Mouse (Mus musculus) monocyte, adult 2 months (primary cell): ENCODE data around the gene Icam5.
"Not testable (repeated sequence)": the region's sequence is repeated elsewhere in the genome, so short reads cannot be mapped to it uniquely, and the experiment has no call there.

Experiments
- DNase-seq, 2 experiments: peaks; one replicate each; pipeline ENCODE4 v3.0.0; 2022; ENCODE audit warnings: low spot score in 2 of 2, low read depth in 1 of 2

Gene Icam5

DNA sequence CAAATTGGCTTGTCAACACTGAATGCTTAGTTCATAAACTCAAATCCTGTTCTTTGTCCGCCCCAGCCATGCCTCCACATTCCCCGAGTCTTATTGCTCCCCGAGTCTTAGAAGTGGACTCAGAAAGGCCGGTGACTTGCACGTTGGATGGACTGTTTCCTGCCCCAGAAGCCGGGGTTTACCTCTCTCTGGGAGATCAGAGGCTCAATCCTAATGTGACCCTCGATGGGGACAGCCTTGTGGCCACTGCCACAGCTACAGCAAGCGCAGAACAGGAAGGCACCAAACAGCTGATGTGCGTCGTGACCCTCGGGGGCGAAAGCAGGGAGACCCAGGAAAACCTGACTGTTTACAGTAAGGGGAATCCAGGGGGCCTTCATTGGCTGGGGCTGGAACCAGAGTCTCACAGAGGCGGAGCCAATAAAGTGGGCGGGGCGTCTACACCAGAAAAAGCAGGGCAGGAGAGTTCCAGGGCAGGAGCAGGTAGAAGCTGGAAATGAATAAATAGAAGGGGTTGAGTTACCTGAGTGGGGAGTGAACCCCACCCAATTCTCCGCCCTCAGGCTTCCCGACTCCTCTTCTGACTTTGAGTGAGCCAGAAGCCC, 2.7 kb downstream of the Icam5 start:
- DNase-seq: no peak

DNA sequence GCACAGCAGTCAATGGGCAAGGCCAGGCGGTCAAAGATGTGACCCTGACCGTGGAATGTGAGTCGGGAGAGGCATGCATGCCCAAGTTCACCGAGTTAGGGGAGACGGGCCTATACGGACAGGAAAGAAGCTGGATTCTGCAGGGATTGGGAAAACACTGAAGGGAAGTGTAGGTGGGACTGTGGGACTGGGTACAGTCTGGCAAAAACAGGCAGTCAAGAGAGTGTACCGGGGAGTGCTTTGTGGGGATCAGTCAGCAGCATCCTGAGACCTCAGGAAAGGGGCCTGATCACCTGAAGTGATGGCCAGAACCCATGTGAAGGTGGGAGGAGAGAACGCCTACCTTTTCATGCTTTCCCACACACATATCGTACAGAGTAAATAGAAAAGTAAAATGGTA, 3.7 kb downstream of the Icam5 start:
- no peak for DNase-seq

DNA sequence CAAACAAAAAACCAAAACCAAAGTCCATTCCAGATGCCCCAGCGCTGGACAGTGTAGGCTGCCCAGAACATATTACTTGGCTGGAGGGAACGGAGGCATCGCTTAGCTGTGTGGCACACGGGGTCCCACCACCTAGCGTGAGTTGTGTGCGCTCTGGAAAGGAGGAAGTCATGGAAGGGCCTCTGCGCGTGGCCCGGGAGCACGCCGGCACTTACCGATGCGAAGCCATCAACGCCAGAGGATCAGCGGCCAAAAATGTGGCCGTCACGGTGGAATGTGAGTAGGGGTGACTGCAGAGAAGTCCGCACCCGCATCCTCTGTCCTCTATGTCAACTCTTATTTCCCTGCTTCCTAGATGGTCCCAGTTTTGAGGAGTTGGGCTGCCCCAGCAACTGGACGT, 4.3 kb downstream of the Icam5 start:
- no peak for DNase-seq

DNA sequence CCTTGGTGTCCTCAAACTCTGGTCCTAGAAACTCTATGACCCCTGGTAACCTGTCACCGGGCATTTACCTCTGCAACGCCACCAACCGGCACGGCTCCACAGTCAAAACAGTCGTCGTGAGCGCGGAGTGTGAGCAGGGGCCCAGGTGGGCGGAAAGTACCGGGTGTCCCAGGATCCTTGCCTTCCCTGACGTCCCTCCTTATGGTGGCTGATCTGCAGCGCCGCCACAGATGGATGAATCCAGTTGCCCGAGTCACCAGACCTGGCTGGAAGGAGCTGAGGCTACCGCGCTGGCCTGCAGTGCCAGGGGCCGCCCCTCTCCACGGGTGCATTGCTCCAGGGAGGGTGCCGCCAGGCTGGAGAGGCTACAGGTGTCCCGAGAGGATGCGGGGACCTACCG, 4.8 kb downstream of the Icam5 start:
- DNase-seq: no peak

DNA sequence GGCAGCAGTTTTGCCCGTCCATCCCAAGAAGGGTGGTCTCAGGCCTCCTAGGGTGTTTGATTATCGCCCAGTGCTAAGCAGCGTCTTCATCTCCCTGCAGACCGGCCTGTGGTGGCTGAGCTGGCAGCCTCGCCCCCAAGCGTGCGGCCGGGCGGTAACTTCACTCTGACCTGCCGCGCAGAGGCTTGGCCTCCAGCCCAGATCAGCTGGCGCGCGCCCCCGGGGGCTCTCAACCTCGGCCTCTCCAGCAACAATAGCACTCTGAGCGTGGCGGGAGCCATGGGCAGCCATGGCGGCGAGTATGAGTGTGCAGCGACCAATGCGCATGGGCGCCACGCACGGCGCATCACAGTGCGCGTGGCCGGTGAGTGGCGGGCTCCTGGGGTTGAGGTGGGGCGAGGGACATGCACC, 5.6 kb downstream of the Icam5 start:
- no peak for DNase-seq

DNA sequence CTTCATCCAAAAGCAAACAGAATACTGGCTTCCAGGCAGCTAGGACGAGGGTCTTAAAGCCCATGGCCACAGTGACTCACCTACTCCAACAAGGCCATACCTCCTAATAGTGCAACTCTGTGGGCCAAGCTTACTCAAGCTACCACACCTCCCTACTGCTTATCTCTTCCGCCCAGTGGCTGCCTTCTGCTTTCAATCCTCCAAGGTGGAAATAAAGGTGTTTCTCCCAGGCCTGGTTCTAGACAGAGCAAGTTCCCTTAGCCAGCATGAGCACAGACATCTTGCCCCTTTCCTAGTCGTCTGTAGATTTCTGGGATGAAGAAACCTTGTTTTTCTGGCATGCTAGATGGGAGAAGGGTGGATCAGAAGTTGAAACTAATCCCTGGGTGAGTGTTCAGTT, 7.9 kb downstream of the Icam5 start:
- no peak for DNase-seq

DNA sequence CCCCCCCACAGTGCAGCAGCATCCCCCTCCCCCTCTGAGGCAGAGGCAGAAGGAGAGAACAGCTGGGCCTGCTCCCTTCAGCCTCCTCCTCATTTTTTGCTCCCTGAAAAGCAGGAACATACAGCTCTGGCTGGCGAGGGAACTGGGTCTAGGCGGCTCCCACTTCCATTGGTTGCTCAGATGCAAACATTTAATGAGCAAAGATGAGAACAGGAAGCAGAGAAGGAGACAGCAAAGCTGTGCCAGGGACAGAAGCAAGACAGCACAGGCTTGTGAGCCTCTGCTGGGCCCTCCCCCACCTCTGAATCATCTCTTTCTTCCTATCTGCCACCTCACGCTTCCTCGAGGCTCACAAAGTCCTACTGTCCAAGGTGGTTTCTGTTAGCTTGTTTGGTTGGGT, 9.4 kb downstream of the Icam5 start:
- no peak for DNase-seq

DNA sequence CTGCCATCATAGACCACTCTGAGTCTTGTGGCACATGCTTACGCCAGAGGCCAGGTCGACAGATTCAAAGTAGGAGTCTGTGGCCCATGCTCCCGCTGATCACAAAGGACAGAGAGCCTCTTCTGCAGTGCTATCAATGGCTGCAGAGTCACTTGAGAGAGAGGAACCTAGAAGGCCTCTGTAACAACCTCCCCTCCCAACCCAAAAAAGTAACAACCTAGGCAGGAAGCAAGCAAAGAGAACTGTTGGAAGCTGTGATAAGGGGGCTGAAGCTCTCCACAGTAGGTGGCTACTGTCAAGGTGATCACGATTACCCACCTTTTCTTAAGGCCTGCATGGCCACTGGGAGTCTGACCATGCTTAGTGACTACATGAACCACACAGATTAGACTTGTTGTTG, 11.7 kb downstream of the Icam5 start:
- DNase-seq: no peak

DNA sequence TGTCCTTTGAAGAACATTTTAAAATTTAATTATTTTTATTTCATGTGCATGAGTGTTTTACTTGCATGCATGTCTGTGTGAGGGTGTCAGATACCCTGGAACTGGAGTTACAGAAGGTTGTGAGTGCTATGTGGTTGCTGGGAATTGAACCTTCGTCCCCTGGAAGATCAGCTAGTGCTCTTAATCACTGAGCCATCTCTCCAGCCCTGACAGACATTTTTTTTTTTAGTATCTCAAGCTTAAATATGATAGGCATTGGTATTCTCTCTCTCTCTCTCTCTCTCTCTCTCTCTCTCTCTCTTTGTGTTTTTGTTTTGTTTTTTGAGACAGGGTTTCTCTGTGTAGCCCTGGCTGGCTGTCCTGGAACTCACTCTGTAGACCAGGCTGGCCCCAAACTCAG, 12.9 kb downstream of the Icam5 start:
- not testable (repeated sequence) for DNase-seq

DNA sequence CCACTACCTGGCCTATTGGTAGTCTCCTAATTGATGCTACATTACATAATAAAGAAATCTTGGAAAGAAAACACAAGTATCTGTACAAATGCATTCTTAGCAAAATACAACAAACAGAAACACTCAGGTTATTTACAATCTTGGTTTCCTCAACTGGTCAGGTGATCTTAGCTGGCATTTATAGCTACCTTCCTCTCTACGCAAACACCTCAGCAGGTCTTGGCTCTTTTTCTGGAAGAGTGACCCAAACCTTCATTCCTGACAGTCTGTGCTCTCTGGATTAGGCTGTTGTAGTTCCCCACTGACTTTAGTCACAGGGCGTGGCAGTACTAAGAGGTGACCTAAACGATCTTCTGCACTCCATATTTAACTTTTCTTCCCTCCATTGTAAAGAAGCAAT, 13.4 kb downstream of the Icam5 start:
- DNase-seq: no peak

DNA sequence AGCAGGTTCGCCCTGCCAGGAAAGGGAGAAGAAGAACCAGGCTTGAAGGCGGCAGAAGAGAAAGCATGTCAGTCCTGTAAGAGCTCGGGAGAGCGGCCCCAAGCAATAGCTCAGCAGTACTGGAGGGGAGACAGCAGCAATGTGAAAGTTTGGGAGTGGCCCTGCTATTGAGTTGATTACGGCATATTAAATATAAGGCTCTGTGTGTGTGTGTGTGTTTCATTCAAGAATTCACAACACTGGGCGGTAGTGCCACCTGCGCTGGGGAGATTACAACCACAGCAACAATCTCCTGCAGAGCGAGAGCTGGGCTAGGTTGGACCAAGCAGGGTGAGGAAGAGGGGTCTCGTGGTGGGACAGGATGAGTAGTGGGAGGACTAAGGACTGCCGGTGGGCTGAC, 19.7 kb downstream of the Icam5 start:
- no peak for DNase-seq

DNA sequence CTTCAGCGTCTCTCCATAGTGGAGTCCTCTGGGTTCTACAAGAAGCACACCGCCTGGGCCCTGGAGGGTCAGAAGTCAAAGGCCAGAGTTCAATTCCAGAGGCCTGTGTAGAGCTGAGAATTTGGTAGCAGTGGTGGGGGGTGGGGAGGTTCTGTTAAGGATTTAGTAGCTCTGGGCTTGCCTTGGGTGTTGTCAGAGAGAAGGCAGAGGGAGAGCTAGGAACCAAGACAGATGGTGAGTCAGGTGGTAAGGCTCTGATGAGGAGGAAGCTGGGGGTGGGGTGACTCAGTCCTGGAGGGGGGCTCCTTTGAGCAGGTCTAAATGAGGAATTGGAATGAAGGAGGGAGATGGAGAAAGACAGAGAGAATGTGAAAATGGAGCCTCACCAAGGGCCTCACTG, 31.1 kb downstream of the Icam5 start:
- no peak for DNase-seq

DNA sequence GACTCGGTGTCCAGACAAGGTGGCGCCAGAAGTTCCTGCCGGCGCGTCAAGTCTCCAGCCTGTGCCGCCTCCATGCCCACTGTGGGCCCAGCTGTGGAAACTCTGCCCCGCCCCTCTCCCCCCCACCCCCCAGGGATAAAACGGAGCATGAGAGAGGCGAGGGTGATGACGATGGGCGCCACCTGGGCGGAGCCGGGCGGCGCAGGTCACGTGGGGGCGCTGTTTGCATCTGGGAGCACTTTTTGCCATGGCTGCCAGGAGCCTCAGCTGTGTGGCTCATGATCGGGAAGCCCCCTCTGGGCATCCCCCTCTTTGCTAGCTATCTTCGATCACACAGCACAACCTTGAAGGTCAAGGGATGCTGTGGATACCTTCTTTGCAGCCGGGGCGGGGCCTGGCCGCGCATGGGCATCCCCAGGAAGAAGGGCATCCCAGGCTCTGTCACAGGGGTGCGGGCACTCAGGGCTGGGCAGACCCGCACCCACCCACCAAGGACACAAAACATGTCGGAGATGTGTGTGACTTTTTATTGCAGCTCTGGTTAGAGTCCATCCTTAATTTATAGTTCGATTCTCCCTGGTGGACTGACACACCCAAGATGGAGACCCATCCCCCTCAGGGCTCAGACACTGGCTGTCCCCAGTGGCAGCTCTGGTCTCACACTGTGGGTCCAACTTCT, 35.3 kb downstream of the Icam5 start, which contains the start of gene Zglp1:
TSS of gene Zglp1 (minus strand) at position 88 of the 679 bp plus-strand sequence.
- no peak for DNase-seq

DNA sequence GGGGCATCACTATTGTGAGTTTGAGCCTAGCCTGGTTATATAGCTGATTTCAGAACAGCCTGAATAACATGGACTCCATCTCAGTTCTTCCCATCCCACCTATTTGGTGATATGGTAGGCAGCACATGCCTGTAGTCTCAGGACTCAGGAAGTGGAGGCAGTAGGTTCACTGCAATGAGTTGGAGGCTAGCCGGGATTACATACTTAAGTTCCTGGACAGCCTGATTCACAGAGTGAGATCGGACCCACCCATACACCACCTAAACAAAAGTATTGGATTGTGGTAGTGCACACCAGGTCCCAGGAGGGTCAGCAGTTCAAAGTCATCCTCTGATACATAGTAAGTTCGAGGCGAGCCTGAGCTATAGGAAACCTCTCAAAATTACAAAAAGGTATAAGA, 40.8 kb downstream of the Icam5 start:
- no peak for DNase-seq

DNA sequence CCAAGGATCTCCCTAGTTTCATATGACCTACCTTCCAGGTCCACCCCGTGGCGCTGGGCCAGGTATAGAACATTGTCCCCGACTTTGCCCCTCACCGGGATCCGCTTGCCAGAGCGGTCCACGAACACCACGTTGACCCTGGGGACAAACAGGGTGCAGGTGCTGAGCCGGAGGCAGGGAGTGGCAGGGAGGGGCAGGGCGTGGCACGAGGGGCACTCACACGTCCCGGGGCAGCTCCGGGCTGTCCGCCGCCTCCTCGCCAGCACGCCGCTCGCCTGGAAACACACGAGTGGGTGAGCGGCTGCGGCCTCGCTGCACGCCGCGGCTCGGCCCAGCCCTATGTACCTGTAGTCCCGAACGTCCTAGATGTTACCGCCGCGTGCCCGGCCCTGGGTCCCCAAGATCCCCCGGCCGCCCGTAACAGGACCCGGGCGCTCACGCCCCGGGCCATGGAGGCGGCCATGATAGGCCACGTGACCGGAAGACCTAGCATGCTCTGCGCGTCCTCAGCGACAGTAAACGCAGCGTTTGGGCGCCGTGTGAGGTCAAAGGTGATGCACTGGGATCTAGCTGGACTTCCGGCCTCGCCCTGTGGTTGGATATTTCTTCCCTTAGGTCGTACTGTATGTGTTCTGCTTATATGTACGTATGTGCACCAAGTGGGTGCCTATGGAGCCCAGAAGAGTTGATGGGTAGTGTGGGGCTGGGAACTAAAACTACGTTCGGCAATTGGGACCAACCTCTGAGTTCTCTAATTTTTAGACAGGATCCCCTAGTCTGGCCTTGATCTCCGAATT, 41.4 kb downstream of the Icam5 start, which contains the start of the genes Gm49373 and Fdx1l:
TSS of gene Gm49373 (minus strand) at position 53 of the 797 bp plus-strand sequence.
TSS of gene Fdx1l (minus strand) at position 571 of the 797 bp plus-strand sequence.
- peak; percentile 56 to 77 for DNase-seq

DNA sequence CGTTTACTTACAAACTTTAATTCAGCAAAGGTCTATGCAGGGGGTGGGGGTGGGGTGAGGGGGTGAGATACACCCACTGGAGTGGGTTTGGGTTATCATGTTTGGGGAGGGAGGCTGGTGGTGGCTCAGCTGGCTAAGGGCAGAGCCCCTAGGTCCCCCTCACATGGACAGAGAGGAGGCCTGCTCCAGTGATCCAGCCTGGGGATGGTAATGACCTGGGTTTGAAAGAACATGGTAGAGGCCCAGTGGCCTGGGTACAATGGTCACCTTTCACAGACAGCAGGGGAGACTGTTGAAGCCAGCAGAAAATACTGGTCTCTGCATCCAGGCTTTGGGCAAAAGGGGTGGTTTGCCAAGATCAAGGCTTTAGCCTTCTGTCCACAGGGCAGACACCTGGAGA, 42.3 kb downstream of the Icam5 start:
- no peak for DNase-seq

DNA sequence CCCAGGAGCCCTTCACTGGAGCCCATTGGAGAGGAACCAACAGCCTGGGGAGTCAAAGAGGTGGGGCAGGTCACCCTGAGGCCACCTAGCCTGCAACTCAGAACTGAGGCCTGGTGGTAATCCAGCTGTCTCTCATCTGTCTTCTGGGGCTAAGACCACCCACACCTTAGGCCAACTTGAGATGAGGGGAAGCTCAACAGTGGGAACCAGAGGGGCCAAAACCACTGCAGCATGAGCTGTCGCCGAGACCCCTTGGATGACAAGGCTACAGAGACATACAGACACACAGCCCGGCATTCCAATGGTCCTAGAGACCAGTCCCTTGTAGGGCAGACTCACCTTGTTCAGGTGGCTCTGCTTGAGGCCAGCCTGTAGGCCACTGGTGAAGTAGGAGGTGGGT, 43.8 kb downstream of the Icam5 start:
- DNase-seq: no peak

DNA sequence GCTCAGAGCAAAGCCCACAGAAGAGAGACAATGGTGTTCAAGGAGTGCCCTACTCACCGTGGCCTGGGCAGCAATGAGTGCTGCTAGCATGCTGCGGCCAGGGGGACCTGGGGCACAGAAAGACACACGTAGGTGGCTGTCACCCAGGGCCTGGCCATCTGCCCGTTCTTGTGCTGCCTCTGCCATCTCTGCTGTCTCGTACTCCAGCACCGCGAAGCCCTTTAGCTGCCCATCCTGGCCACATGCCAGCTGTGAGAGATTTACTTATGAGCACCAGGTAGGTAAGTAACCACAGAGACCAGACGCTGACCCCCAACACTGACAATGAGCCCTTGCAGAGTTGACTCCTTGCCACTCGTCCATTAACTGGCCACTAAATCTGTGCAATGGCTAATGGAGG, 49.3 kb downstream of the Icam5 start:
- no peak for DNase-seq

DNA sequence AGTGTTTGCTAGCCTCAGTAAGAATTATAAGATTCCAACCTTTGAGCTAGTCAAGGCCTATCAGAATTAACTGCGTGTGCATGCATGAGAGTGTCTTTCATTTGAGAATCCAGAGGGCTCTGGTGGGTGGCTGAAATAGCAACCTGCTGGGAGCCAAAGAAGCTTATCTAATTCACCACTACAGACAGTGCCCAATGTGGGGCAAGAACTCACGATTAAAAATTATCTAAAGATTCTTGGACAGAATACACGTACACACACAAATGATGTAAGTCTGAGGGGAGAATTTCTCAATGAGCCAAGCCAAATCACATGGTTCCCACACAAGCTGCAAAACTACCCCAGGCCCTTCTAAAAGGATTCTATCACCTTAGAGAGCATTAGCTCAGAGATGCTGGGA, 51.5 kb downstream of the Icam5 start:
- no peak for DNase-seq
